Mouse (Mus musculus) layer of hippocampus, postnatal 10 days (tissue): ENCODE data around the gene Pcdh9. TPM values are rescaled to one million over a fixed set of nuclear protein-coding genes. Genes with fewer than 3 reads are reported as not detected.

Experiments
- DNase-seq, 2 experiments: peaks; one replicate each; pipeline ENCODE4 v3.0.0; 2021; ENCODE audit warnings: low spot score in 2 of 2
- total RNA-seq, 2 experiments: library from RNA; stranded (reverse); gene quantifications; 2 replicates each; pipeline ENCODE4 v1.2.3; 2021

Pcdh9 gene
- total RNA-seq, 2 experiments from 2014 or later, result 150 to 158 TPM

GRCm38 (mm10) chr14:93817591-93817990 lies 72.9 kb downstream of the Pcdh9 start:
- no peak for DNase-seq

- peak; percentile 36 to 40 for DNase-seq
Measured at GRCm38 (mm10) chr14:93794530-93794929, 95.9 kb downstream of the Pcdh9 start.

- DNase-seq, result no peak
Measured at GRCm38 (mm10) chr14:93786234-93786633, 104.2 kb downstream of the Pcdh9 start.

GRCm38 (mm10) chr14:93785031-93785430 lies 105.4 kb downstream of the Pcdh9 start:
- DNase-seq, result no peak

GRCm38 (mm10) chr14:93762855-93763254 lies 127.6 kb downstream of the Pcdh9 start:
- no peak for DNase-seq

- no peak for DNase-seq
Measured at GRCm38 (mm10) chr14:93734077-93734673, 156.3 kb downstream of the Pcdh9 start.

GRCm38 (mm10) chr14:93725798-93726197 lies 164.7 kb downstream of the Pcdh9 start:
- no peak for DNase-seq

GRCm38 (mm10) chr14:93719208-93719607 lies 171.3 kb downstream of the Pcdh9 start:
- no peak for DNase-seq

- peak; percentile 26 to 28 for DNase-seq
Measured at GRCm38 (mm10) chr14:93713250-93713935, 177.1 kb downstream of the Pcdh9 start.

- DNase-seq, result no peak
Measured at GRCm38 (mm10) chr14:93708651-93709050, 181.8 kb downstream of the Pcdh9 start.

GRCm38 (mm10) chr14:93701385-93702101 lies 188.9 kb downstream of the Pcdh9 start:
- peak; percentile 8 to 32 for DNase-seq

- DNase-seq, result no peak
Measured at GRCm38 (mm10) chr14:93700916-93701315, 189.6 kb downstream of the Pcdh9 start.

GRCm38 (mm10) chr14:93684641-93685040 lies 205.8 kb downstream of the Pcdh9 start:
- DNase-seq, result no peak

GRCm38 (mm10) chr14:93675273-93676068 lies 215.0 kb downstream of the Pcdh9 start:
- DNase-seq, result peak; percentile 53 to 54

- no peak for DNase-seq
Measured at GRCm38 (mm10) chr14:93653986-93654757, 236.3 kb downstream of the Pcdh9 start.

GRCm38 (mm10) chr14:93627241-93627640 lies 263.2 kb downstream of the Pcdh9 start:
- no peak for DNase-seq

- DNase-seq, result no peak
Measured at GRCm38 (mm10) chr14:93624144-93624543, 266.3 kb downstream of the Pcdh9 start.

GRCm38 (mm10) chr14:93621211-93621610 lies 269.3 kb downstream of the Pcdh9 start:
- no peak for DNase-seq

GRCm38 (mm10) chr14:93607546-93607945 lies 282.9 kb downstream of the Pcdh9 start:
- no peak for DNase-seq

GRCm38 (mm10) chr14:93599997-93600396 lies 290.5 kb downstream of the Pcdh9 start:
- DNase-seq, result no peak
